Mouse (Mus musculus): ENCODE data around the gene Nck1.

Gene Nck1

GRCm38 (mm10) chr9:100535618-100536262 is 10.2 kb downstream of the Nck1 start:
- in situ Hi-C loops (cut with MboI, MseI) = loop anchor here in 1 of 2 experiments (5.0 kb wide), 1 partner anchor 83 kb away; no protein-coding TSS in a partner anchor

DNA sequence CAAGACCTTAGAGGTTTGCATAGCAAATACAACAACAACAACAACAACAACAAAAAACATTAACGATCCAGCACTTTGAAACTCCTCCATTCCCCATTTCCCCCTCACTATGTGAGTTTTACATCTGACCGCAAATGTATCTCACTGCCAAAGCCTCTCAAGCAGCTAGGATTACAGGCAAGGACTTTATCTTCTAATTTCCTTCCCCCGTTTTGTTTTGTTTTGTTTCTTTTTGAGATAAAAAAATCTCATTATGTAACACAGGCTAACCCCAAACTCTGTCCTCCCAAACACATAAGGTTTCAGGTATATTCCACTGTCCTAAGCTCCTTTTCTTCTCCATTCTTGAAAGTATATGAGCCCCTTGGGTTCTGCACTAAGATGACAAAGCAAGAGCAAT is 11.2 kb downstream of the Nck1 start:
- in situ Hi-C loops (cut with MboI, MseI) = loop anchor here in 1 of 2 experiments (5.0 kb wide), 1 partner anchor 82 kb away; no protein-coding TSS in a partner anchor

GRCm38 (mm10) chr9:100532847-100533505 is 13.0 kb downstream of the Nck1 start:
- in situ Hi-C loops (cut with MboI, MseI) = no loop called here

DNA sequence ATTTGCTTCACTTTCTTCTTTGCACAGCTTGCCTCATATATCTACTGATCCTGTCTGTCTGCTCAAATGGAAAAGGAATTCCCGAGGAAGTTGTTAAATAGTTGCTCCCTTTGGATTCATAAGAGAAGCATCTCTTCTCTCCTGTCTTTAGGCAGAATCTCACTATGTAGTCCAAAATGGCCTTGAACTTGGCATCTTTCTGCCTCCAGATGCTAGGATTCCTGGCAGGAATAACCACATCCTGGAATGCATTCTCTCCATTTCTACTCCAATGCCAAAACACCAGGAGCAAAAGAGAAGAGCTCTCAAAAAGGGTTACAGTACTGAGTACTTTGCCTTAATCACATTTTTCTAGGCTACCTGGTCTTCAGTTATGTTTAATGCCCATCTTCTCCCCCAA is 14.6 kb downstream of the Nck1 start:
- in situ Hi-C loops (cut with MboI, MseI) = no loop called here

- in situ Hi-C loops (cut with MboI, MseI) = no loop called here
These were observed 20.7 kb downstream of the Nck1 start for GRCm38 (mm10) chr9:100525225-100525624.

DNA sequence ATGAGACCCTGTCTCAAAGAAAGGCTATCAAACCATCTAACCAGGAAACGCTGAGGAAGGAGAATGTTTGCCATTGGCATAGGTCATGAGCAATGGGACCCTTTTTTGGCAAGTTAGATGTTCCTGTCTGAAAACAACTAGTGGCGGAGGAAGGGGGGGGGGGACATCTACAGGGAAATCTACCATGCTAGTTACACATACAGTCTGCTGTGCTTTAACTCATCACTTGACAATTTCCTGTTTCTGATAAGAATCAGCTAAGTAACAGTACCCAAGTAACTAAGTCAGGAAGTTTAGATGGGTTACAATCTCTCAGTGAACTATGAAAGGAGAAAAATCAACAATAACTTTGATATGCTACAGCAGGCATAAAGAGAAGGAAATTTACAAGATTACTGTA is 23.9 kb downstream of the Nck1 start:
- in situ Hi-C loops (cut with MboI, MseI) = no loop called here

- in situ Hi-C loops (cut with MboI, MseI) = no loop called here
These were observed 25.3 kb downstream of the Nck1 start for GRCm38 (mm10) chr9:100520586-100520985.

DNA sequence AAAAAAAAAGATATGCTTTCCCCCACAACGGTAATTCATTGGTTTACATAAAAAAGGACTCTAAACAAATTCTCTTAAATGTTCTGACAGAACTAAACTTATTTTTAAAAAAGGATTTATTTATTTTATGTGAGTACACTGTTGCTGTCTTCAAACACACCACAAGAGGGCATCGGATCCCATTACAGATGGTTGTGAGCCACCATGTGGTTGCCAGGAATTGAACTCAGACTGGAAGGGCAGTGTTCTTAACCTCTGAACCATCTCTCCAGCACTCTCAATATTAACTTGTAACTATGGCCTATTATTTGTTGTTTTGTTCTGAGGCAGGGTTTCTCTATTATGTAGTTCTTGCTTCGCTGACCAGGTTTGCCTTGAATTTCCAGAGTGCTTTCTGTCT is 25.9 kb downstream of the Nck1 start:
- in situ Hi-C loops (cut with MboI, MseI) = no loop called here

DNA sequence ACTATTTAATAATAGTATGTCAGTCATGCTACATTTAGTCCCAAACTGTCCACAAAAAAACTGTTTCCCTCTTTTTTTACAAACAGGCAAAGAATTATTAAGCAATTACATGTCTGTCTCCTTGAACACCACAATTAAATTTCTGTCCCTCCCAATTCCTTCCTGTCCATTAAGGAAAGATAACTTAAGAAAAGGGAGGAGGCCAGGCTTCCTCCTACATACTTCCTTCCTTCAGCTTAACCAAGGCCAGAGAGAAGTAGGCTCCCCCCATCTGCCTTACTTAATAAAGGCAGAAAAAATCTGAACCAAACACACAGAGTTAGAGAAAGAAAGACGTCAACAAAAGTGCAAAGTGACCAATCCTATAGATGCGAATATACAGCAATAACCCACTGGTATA is 38.4 kb downstream of the Nck1 start:
- in situ Hi-C loops (cut with MboI, MseI) = no loop called here

- in situ Hi-C loops (cut with MboI, MseI) = no loop called here
These were observed 39.3 kb downstream of the Nck1 start for GRCm38 (mm10) chr9:100506652-100507051.

DNA sequence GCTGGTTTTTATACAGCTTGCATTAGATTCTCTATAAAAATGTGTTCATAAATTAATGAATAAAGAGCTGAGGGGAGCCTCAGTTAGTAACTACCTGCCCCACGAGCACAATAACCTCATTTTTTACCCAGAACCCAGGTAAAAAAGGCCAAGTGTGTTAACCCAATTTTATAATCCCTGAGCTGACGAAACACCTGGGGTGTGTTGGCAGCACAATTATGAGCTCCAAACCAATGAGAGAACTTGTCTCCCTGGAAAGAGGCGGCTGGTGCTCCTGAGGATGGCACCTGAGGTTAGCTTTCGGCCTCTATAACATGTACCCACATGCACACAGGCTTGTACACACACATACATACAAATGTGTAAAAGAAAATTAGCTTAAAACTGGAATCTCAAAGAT is 40.4 kb downstream of the Nck1 start:
- in situ Hi-C loops (cut with MboI, MseI) = no loop called here

GRCm38 (mm10) chr9:100493611-100494261 is 52.2 kb downstream of the Nck1 start:
- in situ Hi-C loops (cut with MboI, MseI) = no loop called here

GRCm38 (mm10) chr9:100491424-100491823 is 54.5 kb downstream of the Nck1 start:
- in situ Hi-C loops (cut with MboI, MseI) = no loop called here

- in situ Hi-C loops (cut with MboI, MseI) = no loop called here
These were observed 57.0 kb downstream of the Nck1 start for GRCm38 (mm10) chr9:100488969-100489368.

DNA sequence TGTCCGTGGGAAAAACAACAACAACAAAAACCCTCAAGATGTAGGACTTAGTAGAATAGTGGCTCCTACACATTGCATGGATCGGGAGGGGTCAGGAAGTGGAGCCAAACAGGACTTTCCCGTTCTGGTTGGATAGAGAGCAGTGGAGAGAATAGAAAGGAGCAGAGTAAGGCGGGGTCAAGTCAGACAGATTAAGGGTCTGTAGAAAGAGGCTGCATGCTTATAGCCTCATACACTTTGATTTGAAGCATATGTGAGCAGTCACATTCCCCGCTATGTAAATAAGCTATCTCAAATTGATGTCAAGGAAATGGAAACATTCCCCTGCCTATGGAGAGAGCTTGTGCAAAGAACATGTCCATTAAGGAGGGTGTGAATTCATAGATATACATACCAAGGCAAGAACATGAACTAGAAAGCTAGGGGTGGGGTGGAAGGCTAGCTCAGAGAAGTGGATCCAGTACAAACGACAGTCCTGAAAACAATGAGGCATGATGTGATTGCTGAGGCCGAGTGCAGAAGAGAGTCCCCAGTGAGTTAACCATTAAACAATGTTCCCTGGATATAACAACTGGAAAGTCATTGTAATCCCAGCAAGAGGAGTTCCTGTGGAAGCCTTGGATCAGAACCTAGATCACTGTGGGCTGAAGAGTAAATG is 57.7 kb downstream of the Nck1 start:
- in situ Hi-C loops (cut with MboI, MseI) = no loop called here

GRCm38 (mm10) chr9:100486431-100486830 is 59.5 kb downstream of the Nck1 start, which contains the start of gene Il20rb:
TSS of gene Il20rb (minus strand) at chr9:100486788.
- in situ Hi-C loops (cut with MboI, MseI) = no loop called here

GRCm38 (mm10) chr9:100483318-100483717 is 62.6 kb downstream of the Nck1 start:
- in situ Hi-C loops (cut with MboI, MseI) = no loop called here

DNA sequence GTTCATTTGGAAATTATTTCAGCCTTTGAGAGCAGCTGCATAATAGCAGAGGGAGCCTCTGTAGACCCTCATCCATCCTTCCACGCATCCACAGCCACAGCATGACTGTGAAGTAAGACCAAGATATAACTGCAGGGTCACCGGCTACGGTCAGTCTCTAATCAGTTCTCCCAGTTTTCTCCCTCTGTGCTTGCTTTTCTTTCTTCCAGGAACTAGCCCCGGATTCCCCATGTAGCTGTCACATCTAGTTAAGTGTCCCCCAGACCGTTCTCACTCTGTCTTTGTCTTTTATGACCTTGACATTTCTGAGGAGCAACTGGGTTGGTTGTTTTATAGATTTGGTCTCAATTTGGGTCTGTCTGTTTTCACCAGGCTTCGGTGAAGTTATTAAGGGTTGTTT is 64.3 kb downstream of the Nck1 start:
- in situ Hi-C loops (cut with MboI, MseI) = no loop called here

- in situ Hi-C loops (cut with MboI, MseI) = loop anchor here in 1 of 2 experiments (25.0 kb wide), 1 partner anchor 1887 kb away; no protein-coding TSS in a partner anchor
These were observed 71.9 kb downstream of the Nck1 start for GRCm38 (mm10) chr9:100474056-100474455.

GRCm38 (mm10) chr9:100473361-100473760 is 72.6 kb downstream of the Nck1 start:
- in situ Hi-C loops (cut with MboI, MseI) = loop anchor here in 1 of 2 experiments (25.0 kb wide), 1 partner anchor 1886 kb away; no protein-coding TSS in a partner anchor

DNA sequence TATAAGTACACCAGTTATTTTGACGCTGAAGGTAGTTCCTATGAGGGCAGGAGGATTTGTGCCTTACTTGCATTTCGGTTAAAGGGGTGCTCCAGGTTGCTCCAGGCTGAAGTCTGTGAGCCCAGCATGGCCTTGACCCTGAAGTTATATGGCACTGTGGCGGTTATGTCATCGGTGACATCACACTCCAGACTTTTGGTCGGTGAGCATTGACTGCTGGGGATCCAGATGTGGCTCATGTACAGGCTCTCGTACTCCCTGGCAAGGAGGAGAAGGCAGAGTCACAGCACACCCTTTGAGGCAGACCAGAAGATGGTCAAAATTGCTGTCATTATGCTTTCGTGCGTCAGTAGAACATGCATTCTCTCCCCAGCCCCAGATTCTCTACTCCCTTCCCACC is 73.0 kb downstream of the Nck1 start:
- in situ Hi-C loops (cut with MboI, MseI) = loop anchor here in 1 of 2 experiments (25.0 kb wide), 1 partner anchor 1886 kb away; no protein-coding TSS in a partner anchor

DNA sequence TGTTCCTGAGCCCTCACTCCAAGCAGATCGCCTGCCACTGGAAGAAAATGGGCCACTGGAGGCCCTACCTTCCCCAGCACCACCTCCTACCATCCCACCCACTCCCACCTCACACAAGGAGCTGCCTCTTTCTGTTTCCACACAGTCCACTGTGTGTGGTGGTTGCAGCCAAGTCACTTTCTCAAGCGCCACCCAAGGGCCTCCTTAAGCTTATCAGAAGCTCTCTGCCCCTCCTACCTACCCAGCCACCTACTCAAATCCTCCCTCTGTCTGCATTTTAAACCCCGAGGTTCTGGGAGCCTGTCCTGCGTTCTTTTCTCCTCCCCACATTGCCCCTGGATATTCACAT is 74.4 kb downstream of the Nck1 start:
- in situ Hi-C loops (cut with MboI, MseI) = loop anchor here in 1 of 2 experiments (25.0 kb wide), 1 partner anchor 1884 kb away; no protein-coding TSS in a partner anchor
